Mouse (Mus musculus) stomach, postnatal 0 days (tissue): ENCODE results near the gene Cenpm.

Experiments
- CTCF ChIP-seq: IDR thresholded peaks from 2 replicates; pipeline ENCODE4 v1.5.1; 2016; ENCODE audit warnings: antibody characterized with exemption, low read depth, mild to moderate bottlenecking, moderate library complexity
- EP300 ChIP-seq: optimal IDR thresholded peaks from 2 replicates; pipeline ENCODE3; 2016; ENCODE audit warnings: antibody characterized with exemption

DNA sequence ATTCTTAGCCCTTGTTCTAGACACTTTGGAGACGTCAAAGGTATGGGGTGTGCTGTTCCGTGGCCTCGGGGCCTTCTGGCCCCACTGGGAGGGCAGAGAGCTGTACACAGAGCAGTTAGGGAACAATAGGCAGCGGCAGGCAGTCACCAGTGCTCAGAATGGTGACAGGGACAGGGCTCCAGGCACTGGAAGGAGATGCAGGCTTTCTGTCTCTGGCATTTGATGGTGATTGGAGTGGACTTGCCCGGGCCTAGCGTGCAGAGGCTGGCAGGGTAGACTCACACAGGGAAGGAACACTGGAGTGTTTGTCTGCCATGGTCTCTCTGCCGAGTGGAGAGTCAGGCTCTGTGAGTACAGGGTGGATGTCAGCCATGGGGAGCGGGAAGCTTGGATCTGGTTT, 51.9 kb downstream of the Cenpm start:
- TF ChIP-seq EP300, result no peak
- no peak for TF ChIP-seq CTCF
